Mouse (Mus musculus): Measurements from ENCODE around the gene Hnrnpul1.

Gene Hnrnpul1

DNA sequence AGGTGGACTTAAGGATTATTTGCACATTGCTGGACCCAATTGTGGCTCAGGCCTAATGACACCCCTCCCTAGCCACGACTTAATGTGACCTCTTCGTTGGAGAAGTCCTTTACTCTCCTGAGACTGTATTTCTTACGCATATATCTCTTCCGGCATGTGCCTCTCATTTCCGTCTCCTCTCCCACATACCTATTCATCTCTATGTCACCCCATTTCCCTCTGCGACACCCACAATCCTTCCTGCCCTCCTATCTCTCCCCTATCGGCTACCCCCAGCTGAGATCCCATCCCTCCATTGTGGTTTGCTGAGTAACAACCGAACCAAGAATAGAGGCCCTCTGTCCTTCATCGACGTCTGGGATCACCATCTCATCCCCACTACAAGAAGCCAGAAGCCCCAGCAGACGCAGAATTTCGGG, 64.9 kb downstream of the Hnrnpul1 start:
- CTCF ChIA-PET: no interaction called here

GRCm38 (mm10) chr7:25688810-25689586, 65.6 kb downstream of the Hnrnpul1 start:
- CTCF ChIA-PET: interaction anchor here (1.2 kb wide), 1 partner anchor 14 kb away, joined by 5 read pairs; no protein-coding TSS in a partner anchor

DNA sequence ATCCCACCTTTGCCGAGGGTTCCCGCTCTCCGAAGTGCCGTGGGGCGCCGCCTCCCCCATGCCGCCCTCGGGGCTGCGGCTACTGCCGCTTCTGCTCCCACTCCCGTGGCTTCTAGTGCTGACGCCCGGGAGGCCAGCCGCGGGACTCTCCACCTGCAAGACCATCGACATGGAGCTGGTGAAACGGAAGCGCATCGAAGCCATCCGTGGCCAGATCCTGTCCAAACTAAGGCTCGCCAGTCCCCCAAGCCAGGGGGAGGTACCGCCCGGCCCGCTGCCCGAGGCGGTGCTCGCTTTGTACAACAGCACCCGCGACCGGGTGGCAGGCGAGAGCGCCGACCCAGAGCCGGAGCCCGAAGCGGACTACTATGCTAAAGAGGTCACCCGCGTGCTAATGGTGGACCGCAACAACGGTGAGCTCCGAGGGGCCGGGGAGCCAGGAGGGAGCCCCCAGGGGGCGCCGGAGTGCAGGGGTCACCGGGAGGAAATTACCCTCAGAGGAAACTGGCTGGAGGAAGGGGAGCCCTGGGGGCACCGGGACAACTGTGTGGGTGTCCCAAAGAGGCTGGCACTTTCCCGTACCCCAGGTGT, 66.7 kb downstream of the Hnrnpul1 start:
- CTCF ChIA-PET: interaction anchor here (1.2 kb wide), 2 partner anchors 15 to 32 kb away, joined by 4 to 5 read pairs; no protein-coding TSS in a partner anchor

GRCm38 (mm10) chr7:25686680-25687531, 67.7 kb downstream of the Hnrnpul1 start, which contains the start of gene Tgfb1:
Tgfb1 (plus strand) TSS chr7:25687002.
- CTCF ChIA-PET: interaction anchor here (0.8 to 1.2 kb wide), 2 partner anchors 33 to 290 kb away, joined by 3 to 4 read pairs; no protein-coding TSS in a partner anchor

DNA sequence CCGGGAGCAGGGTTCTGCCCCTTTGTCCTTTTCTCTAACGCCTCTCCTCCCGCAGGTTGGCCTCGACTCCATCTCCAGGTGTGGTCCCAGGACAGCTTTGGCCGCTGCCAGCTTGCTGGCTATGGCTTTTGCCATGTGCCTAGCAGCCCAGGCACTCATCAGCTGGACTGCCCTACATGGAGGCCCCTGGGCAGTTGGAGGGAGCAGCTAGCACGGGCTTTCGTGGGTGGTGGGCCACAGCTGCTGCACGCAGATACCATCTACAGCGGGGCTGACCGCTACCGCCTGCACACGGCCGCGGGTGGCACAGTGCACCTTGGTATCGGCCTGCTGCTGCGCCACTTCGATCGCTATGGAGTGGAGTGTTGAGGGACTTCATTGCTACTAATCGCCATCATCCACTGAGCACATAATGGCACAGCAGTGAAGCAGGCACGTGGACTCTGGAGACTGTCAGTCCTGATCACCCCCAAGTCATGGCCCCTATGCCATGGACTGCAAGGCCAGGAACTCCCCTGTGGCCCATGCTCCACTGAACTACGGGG, 68.6 kb downstream of the Hnrnpul1 start:
- CTCF ChIA-PET: interaction anchor here (0.6 kb wide), 1 partner anchor 1273 kb away, joined by 3 read pairs; no protein-coding TSS in a partner anchor

DNA sequence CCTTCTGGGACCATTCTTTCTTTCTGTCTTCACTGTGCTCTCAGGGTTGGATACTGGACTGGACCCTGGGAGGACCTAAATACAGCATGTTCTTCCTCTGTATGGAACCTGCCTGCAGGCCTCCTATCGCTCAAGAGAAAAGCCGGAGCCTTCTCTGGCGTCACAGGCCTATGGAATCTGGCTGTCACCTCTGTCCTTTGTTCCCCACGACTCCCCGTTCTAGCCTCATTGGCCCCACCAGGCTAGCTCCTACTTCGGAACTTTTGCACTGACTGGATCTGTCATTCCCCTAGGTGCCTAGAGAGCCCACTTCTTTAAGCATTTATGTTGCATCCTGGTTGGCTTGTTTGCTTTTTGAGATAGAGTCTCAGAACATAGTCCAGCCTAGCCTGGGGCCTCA, 69.9 kb downstream of the Hnrnpul1 start:
- CTCF ChIA-PET: interaction anchor here (0.6 kb wide), 1 partner anchor 139 kb away, joined by 3 read pairs; no protein-coding TSS in a partner anchor

GRCm38 (mm10) chr7:25683474-25684180, 70.9 kb downstream of the Hnrnpul1 start:
- CTCF ChIA-PET: interaction anchor here (0.6 kb wide), 1 partner anchor 288 kb away, joined by 4 read pairs; no protein-coding TSS in a partner anchor

- CTCF ChIA-PET: interaction anchor here (0.7 to 0.9 kb wide), 3 partner anchors 13 to 1296 kb away, joined by 3 read pairs; no protein-coding TSS in a partner anchor
Observed at GRCm38 (mm10) chr7:25681341-25682231, 73.0 kb downstream of the Hnrnpul1 start.

GRCm38 (mm10) chr7:25680514-25681258, 73.9 kb downstream of the Hnrnpul1 start, which contains the start of gene B9d2:
B9d2 (plus strand) TSS chr7:25680780.
- CTCF ChIA-PET: interaction anchor here (0.7 kb wide), 1 partner anchor 1295 kb away, joined by 3 read pairs; no protein-coding TSS in a partner anchor

DNA sequence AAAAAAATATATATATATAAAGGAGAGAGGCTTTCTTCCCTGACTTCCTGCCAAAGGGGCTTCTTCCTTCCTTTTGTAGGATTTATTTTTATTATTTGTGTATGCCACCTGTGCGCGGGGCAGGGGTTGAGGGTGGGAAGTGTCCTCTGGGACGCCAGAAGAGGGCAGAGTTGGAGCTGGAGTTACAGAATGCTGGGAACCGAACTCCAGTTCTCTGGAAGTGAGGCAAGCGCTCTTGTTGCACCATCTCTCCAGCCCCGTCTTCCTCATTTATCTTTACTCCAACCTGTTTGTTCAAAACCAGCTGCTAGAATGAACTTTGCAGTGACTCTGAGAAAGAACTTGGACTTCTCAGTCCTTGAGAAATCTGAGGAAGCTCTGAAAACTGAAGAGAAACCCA, 74.6 kb downstream of the Hnrnpul1 start:
- CTCF ChIA-PET: interaction anchor here (0.6 kb wide), 1 partner anchor 25 kb away, joined by 3 read pairs; no protein-coding TSS in a partner anchor

GRCm38 (mm10) chr7:25677013-25677412, 77.5 kb downstream of the Hnrnpul1 start:
- CTCF ChIA-PET: no interaction called here

GRCm38 (mm10) chr7:25676085-25676781, 78.3 kb downstream of the Hnrnpul1 start:
- CTCF ChIA-PET: interaction anchor here (0.5 kb wide), 1 partner anchor 1549 kb away, joined by 3 read pairs; no protein-coding TSS in a partner anchor

GRCm38 (mm10) chr7:25675405-25675804, 79.2 kb downstream of the Hnrnpul1 start:
- CTCF ChIA-PET: interaction anchor here (0.5 kb wide), 1 partner anchor 1550 kb away, joined by 3 read pairs; no protein-coding TSS in a partner anchor

- CTCF ChIA-PET: no interaction called here
Observed at GRCm38 (mm10) chr7:25674719-25675300, 79.7 kb downstream of the Hnrnpul1 start, which contains the start of gene Tmem91. Tmem91 (minus strand) TSS chr7:25675166.

GRCm38 (mm10) chr7:25674297-25674696, 80.3 kb downstream of the Hnrnpul1 start:
- CTCF ChIA-PET: no interaction called here

- CTCF ChIA-PET: no interaction called here
Observed at GRCm38 (mm10) chr7:25672442-25672841, 82.1 kb downstream of the Hnrnpul1 start.

DNA sequence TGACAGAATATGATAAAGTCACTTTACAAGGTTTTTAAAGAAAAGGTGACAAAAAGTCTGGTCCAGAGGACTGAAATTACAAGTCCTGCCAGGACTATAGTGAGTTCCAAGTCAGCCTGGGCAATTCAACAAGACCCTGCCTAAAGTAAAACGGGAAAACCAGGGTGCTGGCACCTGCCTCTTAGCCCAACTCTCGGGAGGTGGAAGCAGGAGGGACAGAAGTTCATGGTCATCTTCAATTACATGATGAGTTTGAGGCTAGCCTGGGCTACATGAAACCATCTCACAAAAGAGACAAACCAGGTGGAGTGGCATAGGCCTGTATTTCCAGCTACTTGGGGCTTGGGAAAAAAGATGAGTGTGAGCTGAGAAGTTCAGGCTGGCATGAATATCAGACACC, 82.9 kb downstream of the Hnrnpul1 start:
- CTCF ChIA-PET: no interaction called here
